In the genomic region with DNA sequence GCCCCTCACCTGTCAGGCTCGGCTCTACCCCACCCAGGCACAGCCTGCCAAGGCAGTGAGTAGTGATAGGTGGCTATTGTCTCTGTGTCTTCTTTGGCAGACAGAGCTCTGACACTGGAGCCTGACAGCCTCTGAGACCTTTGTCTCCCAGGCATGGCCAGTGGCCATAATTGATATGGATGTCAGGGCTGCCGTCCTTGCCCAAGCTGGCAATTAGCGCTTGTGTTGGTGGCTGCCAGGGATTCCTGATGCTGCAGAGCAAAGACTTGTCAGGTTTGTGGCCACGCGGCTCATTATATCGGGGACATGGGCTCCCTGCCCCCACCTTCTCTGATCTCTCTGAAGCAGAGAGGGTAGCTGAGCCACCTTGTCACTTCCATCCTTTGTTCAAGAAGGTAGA, we compare ENCODE assay signal across 22 mouse cellular contexts.
A peak's percentile ranks its signal among the peaks of the same experiment; 100 is the strongest.
DNase-seq lines count a peak whose midpoint lies in the region; ATAC-seq and TF ChIP-seq lines count a peak whose summit lies in the region.
"Had no signal": no experiment of that assay in that cellular context is flagged by ENCODE, and none has a peak within 500 bp of the region (broad histone marks: within the 10 kb centered on the region; RNA-seq: fewer than 3 reads in every experiment).

No protein-coding gene starts in this region.

- no peaks in the 10 kb centered on the region for H3K27me3 ChIP-seq in midbrain, embryonic 11.5 days (ENCODE audit: control insufficient read depth, insufficient read depth, low read length)
- H3K27me3 ChIP-seq in midbrain, postnatal 0 days (ENCODE audit: insufficient read depth, low read length), result no peaks in the 10 kb centered on the region
- H3K27me3 ChIP-seq: embryonic facial prominence, embryonic 15.5 days; forebrain, embryonic 12.5 days; limb, embryonic 15.5 days; Patski had no signal

- TF ChIP-seq CTCF in midbrain, postnatal 0 days (IDR thresholded peaks at IDR 0.05), result no peak
- no peak for TF ChIP-seq CTCF in gastrocnemius, adult 2 months (IDR thresholded peaks at IDR 0.05)

- peak; percentile 97 for DNase-seq in heart, adult 11 months
- no peak for DNase-seq in heart, postnatal 25 days (ENCODE audit: low spot score)
- no peak for DNase-seq in midbrain, embryonic 11.5 days (ENCODE audit: low spot score, missing footprints)
- no peak for DNase-seq in midbrain, postnatal 0 days (ENCODE audit: low spot score)
- DNase-seq in heart, postnatal 14 days, result peak; percentile 23 to 40
- DNase-seq in gastrocnemius, adult 2 months, result no peak
- DNase-seq in lung, adult 18-20 months, result no peak
- DNase-seq: adrenal gland, postnatal 36 days; cerebellum, adult 9-11 months; kidney, postnatal 25 days; lung, adult 2 months; right cerebral cortex, postnatal 25 days had no signal

- intact Hi-C loops in heart, postnatal 25 days (cut with DNase I), result loop anchor here (2.0 to 5.0 kb wide), 2 partner anchors 16 to 278 kb away; no protein-coding TSS in a partner anchor
- intact Hi-C loops in heart, postnatal 14 days (cut with DNase I), result no loop called here
- intact Hi-C loops in gastrocnemius, adult 2 months (cut with DNase I), result no loop called here

- no peak overlapping the region for H3K4me3 ChIP-seq in midbrain, embryonic 11.5 days (ENCODE audit: low read depth, low read length)
- no peak overlapping the region for H3K4me3 ChIP-seq in midbrain, postnatal 0 days (ENCODE audit: low read depth, low read length)
- no peak overlapping the region for H3K4me3 ChIP-seq in gastrocnemius, adult 2 months
- H3K4me3 ChIP-seq: embryonic facial prominence, embryonic 15.5 days; forebrain, embryonic 12.5 days; limb, embryonic 15.5 days had no signal

- no peak for ATAC-seq in midbrain, embryonic 11.5 days (ENCODE audit: low FRiP score)
- ATAC-seq in midbrain, postnatal 0 days (ENCODE audit: low FRiP score), result no peak
- no peak for ATAC-seq in granulocyte monocyte progenitor cell, adult 5-6 weeks (replicated peaks; ENCODE audit: poor library complexity, severe bottlenecking)
- ATAC-seq: activated CD4-positive, CD25-positive, alpha-beta regulatory T cell, adult 4 months; intestine, postnatal 0 days; Patski had no signal

- no peak overlapping the region for H3K27ac ChIP-seq in midbrain, embryonic 11.5 days (ENCODE audit: low read depth, low read length)
- no peak overlapping the region for H3K27ac ChIP-seq in midbrain, postnatal 0 days (ENCODE audit: low read depth, low read length)
- no peak overlapping the region for H3K27ac ChIP-seq in gastrocnemius, adult 2 months
- H3K27ac ChIP-seq: embryonic facial prominence, embryonic 15.5 days; forebrain, embryonic 12.5 days; hindbrain, embryonic 14.5 days; limb, embryonic 15.5 days; macrophage; stomach, postnatal 0 days had no signal

- peaks cover 36% of the 10 kb centered on the region for H3K4me1 ChIP-seq in midbrain, embryonic 11.5 days (ENCODE audit: control insufficient read depth, insufficient read depth, low read length)
- H3K4me1 ChIP-seq in midbrain, postnatal 0 days (ENCODE audit: insufficient read depth, low read length), result peaks cover 8% of the 10 kb centered on the region; the same call in 1 of the 2 replicates

- no peaks in the 10 kb centered on the region for H3K9me3 ChIP-seq in midbrain, embryonic 11.5 days (ENCODE audit: control insufficient read depth, low read length)
- H3K9me3 ChIP-seq in midbrain, postnatal 0 days (ENCODE audit: low read length), result no peaks in the 10 kb centered on the region
- H3K9me3 ChIP-seq: embryonic facial prominence, embryonic 15.5 days; forebrain, embryonic 12.5 days; limb, embryonic 15.5 days had no signal

- no peak overlapping the region for H3K4me2 ChIP-seq in midbrain, embryonic 11.5 days
- no peak overlapping the region for H3K4me2 ChIP-seq in midbrain, postnatal 0 days (ENCODE audit: low read depth, low read length, poor library complexity, severe bottlenecking)
- H3K4me2 ChIP-seq: embryonic facial prominence, embryonic 15.5 days; forebrain, embryonic 12.5 days; hindbrain, embryonic 14.5 days; limb, embryonic 15.5 days had no signal

- 0 out of 2 replicates have a peak overlapping the region, but pooled peaks have one; percentile 15 for H3K9ac ChIP-seq in midbrain, embryonic 11.5 days (ENCODE audit: low read length)
- no peak overlapping the region for H3K9ac ChIP-seq in midbrain, postnatal 0 days (replicated peaks; ENCODE audit: low read length, poor library complexity, severe bottlenecking)
- H3K9ac ChIP-seq: embryonic facial prominence, embryonic 15.5 days; forebrain, embryonic 12.5 days; hindbrain, embryonic 14.5 days; limb, embryonic 15.5 days had no signal

- H3K36me3 ChIP-seq in midbrain, embryonic 11.5 days (ENCODE audit: control insufficient read depth, insufficient read depth, low read length), result no peaks in the 10 kb centered on the region
- H3K36me3 ChIP-seq in midbrain, postnatal 0 days (ENCODE audit: insufficient read depth, low read length), result no peaks in the 10 kb centered on the region
- H3K36me3 ChIP-seq: embryonic facial prominence, embryonic 15.5 days; forebrain, embryonic 12.5 days; limb, embryonic 15.5 days had no signal

- 67% methylated on average over 6 of the region's 6 CpGs for WGBS in midbrain, embryonic 11.5 days
- 47% methylated on average over 6 of the region's 6 CpGs for WGBS in midbrain, postnatal 0 days

Comparison
In these comparisons a context has a peak if more than half of its experiments do, and no peak if none do; other contexts are left out.
1. DNase-seq: peak in heart, adult 11 months (single experiment) and heart, postnatal 14 days (2 of 2); none in heart, postnatal 25 days (single experiment), midbrain, embryonic 11.5 days (single experiment), midbrain, postnatal 0 days (single experiment), gastrocnemius, adult 2 months (single experiment) and lung, adult 18-20 months (0 of 2).